Mouse (Mus musculus) neutrophil, adult 65 days (primary cell): ENCODE results near the gene Cox6a1. TPM values are rescaled to one million over a fixed set of nuclear protein-coding genes. Genes with fewer than 3 reads are reported as not detected.

Experiments used
- total RNA-seq: library from RNA; stranded (reverse); gene quantifications from 2 replicates; pipeline ENCODE4 v1.2.4, GENCODE M21; 2023

The Cox6a1 gene
- 186 and 217 TPM in 2 replicates for total RNA-seq

GRCm38 (mm10) chr5:115348546-115349224, at the start of gene Cox6a1:
Gene Cox6a1 (minus strand): TSS chr5:115348981.

GRCm38 (mm10) chr5:115340577-115341313, 8.0 kb downstream of the Cox6a1 start, which contains the start of the genes Gatc and Triap1:
Gene Gatc (minus strand): TSS chr5:115341178.
Gene Triap1 (plus strand): TSS chr5:115341225.

GRCm38 (mm10) chr5:115326875-115327609, 21.7 kb downstream of the Cox6a1 start, which contains the start of gene Srsf9:
Gene Srsf9 (plus strand): TSS chr5:115327177.

GRCm38 (mm10) chr5:115300792-115301614, 47.8 kb downstream of the Cox6a1 start, which contains the start of gene Dynll1:
Gene Dynll1 (minus strand): TSS chr5:115300999.

Other genes starting within 250 kb of the Cox6a1 start
- 15.0 and 18.2 TPM in 2 replicates for gene Acads, start 229.6 kb downstream of the Cox6a1 start, total RNA-seq
- gene Unc119b, start 214.0 kb downstream of the Cox6a1 start, total RNA-seq = 20.1 and 22.8 TPM in 2 replicates
- 109 and 155 TPM in 2 replicates for gene Mlec, start 190.8 kb downstream of the Cox6a1 start, total RNA-seq
- gene Cabp1, start 154.6 kb downstream of the Cox6a1 start, total RNA-seq = not detected in 2 replicates
- 8.1 and 11.9 TPM in 2 replicates for gene Pop5, start 113.1 kb downstream of the Cox6a1 start, total RNA-seq
- gene Rnf10, start 76.1 kb downstream of the Cox6a1 start, total RNA-seq = 197 and 217 TPM in 2 replicates
- gene Coq5, start 69.3 kb downstream of the Cox6a1 start, total RNA-seq = 7.1 and 13.0 TPM in 2 replicates
- gene Dynll1, start 48.0 kb downstream of the Cox6a1 start, total RNA-seq = 149 and 192 TPM in 2 replicates
- 43.0 and 57.0 TPM in 2 replicates for gene Srsf9, start 21.8 kb downstream of the Cox6a1 start, total RNA-seq
- 4.6 and 6.4 TPM in 2 replicates for gene Gatc, start 7.8 kb downstream of the Cox6a1 start, total RNA-seq
- gene Triap1, start 7.8 kb downstream of the Cox6a1 start, total RNA-seq = 16.3 and 17.9 TPM in 2 replicates
- gene Msi1, start 80.6 kb upstream of the Cox6a1 start, total RNA-seq = not detected in 2 replicates
- gene Pla2g1b, start 117.3 kb upstream of the Cox6a1 start, total RNA-seq = not detected in 2 replicates
- gene Sirt4, start 135.7 kb upstream of the Cox6a1 start, total RNA-seq = 1.4 and 6.7 TPM in 2 replicates
- 398 and 435 TPM in 2 replicates for gene Pxn, start 157.7 kb upstream of the Cox6a1 start, total RNA-seq
- 522 and 542 TPM in 2 replicates for gene Rplp0, start 210.5 kb upstream of the Cox6a1 start, total RNA-seq
- 20.9 and 33.2 TPM in 2 replicates for gene Gcn1l1, start 216.3 kb upstream of the Cox6a1 start, total RNA-seq